Mouse (Mus musculus) right cerebral cortex, adult 2 months (tissue): ENCODE measurements at regions not wholly inside any gene's neighbourhood (a gene's known extent, or its start where the extent isn't known, plus 50 kb on each side); places are given as distances from the start of the nearest gene placed in this dataset.

Source experiments
- DNase-seq, 2 experiments: peaks; one replicate each; pipeline ENCODE4 v3.0.0; 2021 to 2022; ENCODE audit warnings: low spot score in 2 of 2

DNA sequence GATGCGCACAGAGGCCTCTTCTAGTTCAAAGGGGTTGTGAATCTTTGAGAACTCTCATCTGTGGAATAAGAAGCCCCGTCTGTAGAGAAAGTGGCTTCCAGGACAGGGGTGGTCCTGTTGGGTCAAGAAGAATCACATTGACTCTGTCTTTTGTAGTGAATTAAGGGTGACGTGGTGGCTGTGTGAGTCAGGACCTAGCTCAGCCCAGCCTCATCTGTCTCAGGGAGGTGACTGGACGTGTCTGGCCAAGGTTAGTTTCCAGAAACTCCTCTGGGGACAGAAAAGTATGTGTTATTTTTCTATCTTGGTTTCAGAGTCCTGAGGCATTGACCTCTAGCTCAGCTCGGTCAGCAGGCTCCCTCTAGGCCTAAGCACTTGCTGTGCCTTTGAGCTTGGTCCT is 73.3 kb upstream of the Lep start:
- no peak for DNase-seq

DNA sequence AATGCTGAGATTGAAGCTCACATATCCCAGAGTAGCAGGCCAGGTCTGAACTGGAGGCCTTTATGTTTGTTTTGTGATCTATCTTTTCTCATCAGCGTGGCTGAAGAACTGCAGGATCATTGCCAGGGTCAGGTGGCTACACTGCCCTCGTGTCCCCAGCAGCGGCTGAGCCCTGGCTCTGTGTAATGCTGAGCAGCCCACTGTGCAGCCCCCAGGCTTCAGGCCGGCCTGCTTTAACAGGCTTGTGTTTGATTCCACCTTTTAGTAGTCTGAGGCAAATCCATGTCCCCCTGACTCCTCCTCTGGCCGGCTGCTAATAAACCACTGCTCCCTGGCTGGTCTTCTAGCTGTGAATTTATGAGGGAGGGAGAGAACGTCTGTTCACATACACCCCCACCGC is 72.6 kb upstream of the Lep start:
- DNase-seq, result no peak

DNA sequence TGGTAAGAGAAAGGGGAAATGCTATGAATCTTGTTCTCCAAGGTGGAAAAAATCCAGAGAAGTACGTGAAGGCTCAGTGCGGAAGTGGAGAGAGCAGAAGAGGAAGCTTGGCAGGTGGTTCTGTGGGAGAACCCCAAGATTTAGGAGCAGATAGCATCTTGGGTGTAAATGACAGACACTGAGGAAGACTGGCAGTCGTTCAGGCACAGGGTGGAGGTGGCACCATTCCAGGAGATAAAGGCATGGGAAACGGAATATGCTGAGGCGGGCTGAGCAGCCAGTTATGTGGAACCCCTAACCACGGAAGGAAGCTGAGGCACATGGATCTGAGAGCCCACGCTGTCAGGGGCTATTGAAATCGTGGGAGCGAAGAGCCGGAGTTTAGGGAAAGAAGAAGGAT is 70.6 kb upstream of the Lep start:
- DNase-seq, result peak in 1 of 2 experiments; percentile 51

DNA sequence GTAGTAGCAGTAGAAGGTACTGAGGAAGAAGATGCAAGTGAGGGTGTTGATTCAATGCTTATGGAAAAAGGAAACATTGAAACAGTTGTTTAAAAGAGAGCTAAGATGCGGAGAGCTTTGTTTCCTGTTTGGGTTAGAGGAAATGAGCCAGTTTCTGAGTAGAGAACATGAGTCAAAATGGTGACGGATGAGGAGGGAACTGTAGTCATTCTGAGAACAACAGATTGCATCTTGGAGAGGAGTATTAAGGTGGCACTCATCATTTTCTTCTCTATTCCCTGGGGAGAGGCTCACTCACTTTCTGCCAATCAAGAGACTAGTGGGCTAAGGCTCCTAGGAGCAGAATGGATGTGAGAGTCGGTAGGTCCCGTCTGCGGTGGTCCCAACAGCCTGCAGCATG is 69.8 kb upstream of the Lep start:
- no peak for DNase-seq

GRCm38 (mm10) chr6:28994481-28994880 is 65.5 kb upstream of the Lep start:
- DNase-seq, result no peak

GRCm38 (mm10) chr6:28995701-28996100 is 64.3 kb upstream of the Lep start:
- DNase-seq, result no peak

DNA sequence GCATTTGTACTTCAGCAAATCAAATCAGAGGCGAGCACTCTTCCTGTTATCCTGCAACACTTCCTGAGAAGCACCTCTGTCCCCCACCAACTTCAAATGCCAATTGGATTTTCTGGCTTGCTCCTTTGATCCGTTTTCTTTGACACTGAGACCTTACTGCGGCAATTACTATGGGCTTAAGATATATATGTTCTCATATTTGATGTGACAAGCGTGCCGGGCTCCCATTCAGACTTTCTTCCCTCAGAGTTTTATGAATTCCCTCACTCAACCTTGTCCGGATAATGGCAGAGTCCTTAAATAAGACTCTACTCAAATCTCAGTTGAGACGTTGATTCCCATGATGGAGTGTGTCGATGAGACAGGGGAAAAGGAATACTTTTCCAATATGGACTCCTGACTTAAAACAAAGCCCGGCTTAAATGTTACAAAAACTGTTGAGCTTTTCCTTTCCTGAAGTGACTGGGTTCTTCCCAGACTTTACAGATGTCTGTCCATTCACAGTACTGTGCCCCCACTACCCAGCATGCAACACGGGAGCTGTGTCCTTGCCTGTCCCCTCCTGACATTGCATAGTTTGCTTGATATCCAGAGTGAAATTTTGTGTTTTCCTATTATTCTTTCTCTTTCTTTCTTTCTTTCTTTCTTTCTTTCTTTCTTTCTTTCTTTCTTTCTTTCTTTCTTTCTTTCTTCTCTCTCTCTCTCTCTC is 60.5 kb upstream of the Lep start:
- no peak for DNase-seq

DNA sequence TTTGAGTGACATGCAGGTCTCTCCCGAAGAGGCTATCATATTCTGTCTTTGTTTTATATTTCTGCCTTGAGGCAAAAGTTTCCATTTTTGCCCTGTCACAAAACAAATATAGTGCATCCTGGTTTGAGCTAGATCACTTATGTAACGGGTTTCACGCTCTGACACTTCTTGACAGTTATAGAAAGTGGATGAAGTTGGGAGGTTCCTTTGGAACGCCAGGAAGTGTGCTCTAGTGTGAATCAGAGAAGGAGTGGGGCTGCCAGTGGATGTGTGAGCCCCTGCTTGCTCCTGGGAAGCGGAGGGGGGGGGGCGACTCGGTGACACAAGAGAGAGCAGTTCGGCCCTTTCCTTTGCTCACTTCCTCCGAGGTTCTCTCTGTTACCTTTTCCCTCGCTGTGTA is 57.9 kb upstream of the Lep start:
- DNase-seq, result no peak

GRCm38 (mm10) chr6:29002811-29003210 is 57.2 kb upstream of the Lep start:
- DNase-seq, result no peak

DNA sequence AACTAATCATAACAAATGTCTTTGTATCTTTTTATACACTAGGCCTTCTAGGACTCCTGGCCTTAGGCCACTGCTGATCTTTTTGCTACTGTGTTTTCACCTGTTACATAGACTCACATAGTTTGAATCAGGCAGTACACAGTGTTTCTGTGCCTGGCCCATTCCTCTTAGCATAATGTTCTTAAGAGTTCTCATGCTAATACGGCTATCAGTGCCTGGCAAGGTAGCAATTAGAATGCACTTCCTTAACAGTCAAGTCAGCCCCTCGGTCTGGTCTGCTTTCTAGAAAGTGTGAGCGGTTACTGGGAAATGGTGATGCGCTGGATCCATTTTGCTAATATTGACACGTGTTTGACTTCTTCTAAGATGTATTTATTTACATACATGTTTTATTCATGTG is 54.2 kb upstream of the Lep start:
- no peak for DNase-seq
